Mouse (Mus musculus) liver, postnatal 0 days (tissue): ENCODE measurements at regions not wholly inside any gene's neighbourhood (a gene's known extent, or its start where the extent isn't known, plus 50 kb on each side); places are given as distances from the start of the nearest gene placed in this dataset.

Experiments
- CTCF ChIP-seq: sonication (generic); IDR thresholded peaks from 2 replicates; pipeline ENCODE4 v1.5.1; 2016; ENCODE audit warnings: antibody characterized with exemption, low read depth
- EP300 ChIP-seq: IDR thresholded peaks from 2 replicates; pipeline ENCODE4 v1.6.1; 2016; ENCODE audit warnings: antibody characterized with exemption, low read depth, mild to moderate bottlenecking

GRCm38 (mm10) chr13:60078331-60079050, 98.7 kb downstream of the Gas1 start:
- TF ChIP-seq EP300: no peak
- no peak for TF ChIP-seq CTCF
